Mouse (Mus musculus) frontal cortex, postnatal 25 days (tissue): ENCODE data around the gene Slc22a20.

Experiments used
- DNase-seq, 2 experiments: peaks; one replicate each; pipeline ENCODE4 v3.0.0; 2022; ENCODE audit warnings: low spot score in 2 of 2

Slc22a20 gene

DNA sequence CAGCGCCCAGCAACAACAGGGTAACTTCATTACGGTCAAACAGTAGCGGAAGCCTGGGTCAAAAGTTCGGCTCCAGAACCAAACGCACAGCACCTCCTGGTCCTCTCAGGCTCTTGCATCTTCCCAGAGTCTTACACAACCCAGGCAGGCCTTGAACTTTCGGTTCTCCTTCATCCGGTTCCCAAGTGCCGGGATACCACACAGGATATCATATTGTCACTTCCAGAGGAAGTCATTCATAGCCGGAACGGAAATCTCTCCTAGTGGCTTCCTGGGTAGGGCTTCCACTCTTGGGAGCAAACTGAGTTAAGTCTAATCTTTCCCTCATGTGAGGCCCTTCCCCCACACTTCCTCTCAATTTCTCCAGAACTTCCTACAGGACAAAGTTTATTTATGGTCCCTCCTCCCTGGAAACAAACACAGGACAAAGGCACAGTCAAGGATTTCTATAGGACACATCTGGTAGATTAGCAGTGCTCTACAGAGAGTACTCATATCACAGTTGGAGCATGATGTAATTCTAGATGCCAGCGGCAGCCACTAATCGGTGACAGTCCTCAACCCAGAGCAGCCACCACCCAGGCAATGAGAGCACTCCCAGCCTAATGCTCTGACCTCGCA is 33.8 kb downstream of the Slc22a20 start:
- DNase-seq, result no peak

DNA sequence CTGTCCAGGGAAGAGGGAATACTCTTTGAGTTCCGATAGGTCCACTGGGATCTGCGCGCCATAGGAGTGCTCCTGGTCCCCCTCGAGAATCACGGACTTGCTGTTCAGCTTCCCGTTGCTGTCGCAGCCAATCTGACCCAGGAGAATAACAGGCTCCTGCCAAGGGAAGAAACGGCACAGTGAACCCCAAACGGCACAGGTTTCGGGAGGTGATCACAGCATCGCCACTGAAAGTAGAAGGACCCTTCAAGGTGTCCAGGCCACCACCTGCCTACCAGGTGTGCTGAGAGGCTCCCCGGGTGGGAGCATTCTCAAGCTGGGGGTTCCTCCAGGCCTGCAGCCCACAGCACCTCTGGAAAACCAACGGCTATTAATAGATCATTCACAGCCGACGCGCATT is 34.3 kb downstream of the Slc22a20 start:
- no peak for DNase-seq

DNA sequence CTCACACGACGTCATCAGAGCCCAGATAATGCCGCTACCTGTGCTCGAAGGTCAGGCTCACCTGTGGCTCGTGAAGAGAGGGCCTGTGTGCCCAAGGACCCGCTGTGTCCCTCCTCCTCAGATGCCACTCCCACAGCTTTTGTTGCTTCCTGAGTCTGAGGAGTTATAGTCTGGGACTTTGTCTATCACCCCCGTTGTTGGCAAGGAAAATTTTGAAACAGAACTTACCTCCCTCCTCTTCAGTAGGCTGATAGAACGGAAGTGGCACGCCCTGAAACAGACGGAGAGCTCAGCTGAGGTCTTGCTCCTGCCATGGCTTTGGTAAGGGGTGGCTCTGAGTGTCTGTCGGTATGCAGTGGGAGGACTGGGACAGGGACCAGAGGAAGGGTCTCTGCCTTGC is 35.7 kb downstream of the Slc22a20 start:
- DNase-seq, result no peak

DNA sequence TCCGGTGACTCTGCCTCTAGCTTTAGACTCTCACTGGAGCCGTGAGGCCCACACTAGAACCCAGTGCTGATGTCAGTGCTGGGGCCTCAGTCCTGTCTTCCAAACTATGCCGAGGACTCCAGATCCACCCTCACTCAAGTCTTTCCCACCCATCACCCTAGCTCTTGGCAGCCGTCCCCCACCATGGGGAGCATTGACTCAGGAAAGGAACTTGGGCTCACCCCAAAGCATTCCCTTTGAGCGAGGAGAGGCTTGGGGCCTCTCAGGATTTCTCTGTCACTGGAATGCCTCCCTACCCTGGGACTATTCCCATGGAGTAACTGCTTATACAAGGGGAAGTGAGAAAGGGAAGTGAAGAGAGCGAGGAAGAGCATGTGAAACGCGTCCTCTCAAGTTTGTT is 40.1 kb downstream of the Slc22a20 start:
- DNase-seq, result no peak

- DNase-seq, result no peak
Measured at GRCm38 (mm10) chr19:5945027-5945426, 40.9 kb downstream of the Slc22a20 start.

GRCm38 (mm10) chr19:5944145-5944544 is 41.8 kb downstream of the Slc22a20 start:
- no peak for DNase-seq

DNA sequence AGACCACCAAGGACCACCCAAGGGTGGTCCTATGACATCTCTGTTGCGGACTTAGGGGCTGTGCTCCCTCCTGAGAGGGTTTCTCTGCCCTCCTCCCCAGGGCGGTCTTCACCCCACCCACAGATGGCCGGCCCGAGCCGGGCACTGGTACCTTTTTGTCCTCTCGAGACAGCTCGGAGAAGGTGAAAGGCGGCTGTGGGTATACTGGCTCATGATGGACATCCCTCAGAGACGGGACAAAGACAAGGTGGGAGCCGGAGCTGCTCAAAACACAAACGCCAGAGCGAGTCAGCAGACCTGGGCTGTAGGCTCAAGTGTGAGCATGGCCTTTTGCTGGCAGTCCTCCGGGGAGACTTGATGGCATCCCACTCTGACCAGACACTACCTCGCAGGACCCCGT is 42.5 kb downstream of the Slc22a20 start:
- DNase-seq, result no peak

GRCm38 (mm10) chr19:5942581-5942980 is 43.4 kb downstream of the Slc22a20 start:
- no peak for DNase-seq

DNA sequence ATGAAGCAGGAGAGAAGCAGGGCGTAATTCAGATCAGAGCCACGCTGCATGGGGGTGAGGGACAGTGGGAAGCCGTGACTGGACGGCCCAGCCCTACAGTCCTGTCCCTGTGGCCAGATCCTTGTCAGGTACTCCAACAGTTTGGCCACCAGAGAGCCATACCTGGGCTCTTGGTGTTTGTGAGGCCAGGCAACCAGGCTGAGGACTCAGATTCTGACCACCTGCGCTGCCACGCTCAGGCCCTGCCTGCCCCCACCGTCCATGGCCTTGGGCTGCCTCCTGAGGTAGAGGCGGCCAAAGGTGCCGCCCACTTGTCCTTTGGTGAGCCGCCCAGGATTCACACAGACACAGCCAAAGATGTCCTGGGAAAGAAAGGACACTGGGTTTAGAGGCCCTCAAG is 45.3 kb downstream of the Slc22a20 start:
- DNase-seq, result no peak

- DNase-seq, result no peak
Measured at GRCm38 (mm10) chr19:5940173-5940572, 45.8 kb downstream of the Slc22a20 start.

DNA sequence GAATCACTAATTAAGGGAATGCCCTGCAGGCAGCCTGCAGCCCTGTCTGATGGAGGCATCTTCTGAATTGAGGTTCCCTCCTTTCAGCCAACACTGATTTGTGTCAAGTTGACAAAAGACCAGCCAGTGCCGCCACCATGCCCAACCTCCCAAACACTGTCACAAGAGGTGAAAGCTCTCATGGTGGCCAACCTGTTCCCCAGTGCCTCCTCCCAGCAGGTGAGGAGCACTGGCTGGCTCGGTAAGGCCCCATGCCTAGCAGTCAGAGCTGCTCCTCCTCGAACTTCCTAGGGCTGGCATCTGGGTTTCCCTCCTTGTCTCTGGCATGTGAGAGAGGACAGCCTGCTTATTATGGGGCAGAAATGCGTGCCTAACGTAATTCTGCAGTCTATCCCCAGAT is 46.2 kb downstream of the Slc22a20 start:
- DNase-seq, result no peak

DNA sequence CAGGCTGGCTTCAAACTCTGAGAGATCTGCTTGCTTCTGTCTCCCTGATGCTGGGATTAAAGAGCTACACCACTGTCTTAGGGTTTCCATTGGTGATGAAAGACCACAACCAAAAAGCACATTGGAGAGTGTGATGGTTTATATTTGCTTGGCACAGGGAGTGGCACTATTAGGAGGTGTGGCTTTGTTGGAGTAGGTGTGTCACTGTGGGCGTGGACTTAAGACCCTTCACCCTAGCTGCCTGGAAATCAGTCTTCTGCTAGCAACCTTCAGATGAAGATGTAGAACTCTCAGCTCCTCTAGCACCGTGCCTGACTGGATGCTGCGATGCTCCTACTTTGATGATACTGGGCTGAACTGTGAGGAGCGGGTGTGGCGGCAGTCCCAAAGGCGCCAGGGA is 47.4 kb downstream of the Slc22a20 start:
- no peak for DNase-seq

GRCm38 (mm10) chr19:5937836-5938406 is 48.0 kb downstream of the Slc22a20 start:
- no peak for DNase-seq

DNA sequence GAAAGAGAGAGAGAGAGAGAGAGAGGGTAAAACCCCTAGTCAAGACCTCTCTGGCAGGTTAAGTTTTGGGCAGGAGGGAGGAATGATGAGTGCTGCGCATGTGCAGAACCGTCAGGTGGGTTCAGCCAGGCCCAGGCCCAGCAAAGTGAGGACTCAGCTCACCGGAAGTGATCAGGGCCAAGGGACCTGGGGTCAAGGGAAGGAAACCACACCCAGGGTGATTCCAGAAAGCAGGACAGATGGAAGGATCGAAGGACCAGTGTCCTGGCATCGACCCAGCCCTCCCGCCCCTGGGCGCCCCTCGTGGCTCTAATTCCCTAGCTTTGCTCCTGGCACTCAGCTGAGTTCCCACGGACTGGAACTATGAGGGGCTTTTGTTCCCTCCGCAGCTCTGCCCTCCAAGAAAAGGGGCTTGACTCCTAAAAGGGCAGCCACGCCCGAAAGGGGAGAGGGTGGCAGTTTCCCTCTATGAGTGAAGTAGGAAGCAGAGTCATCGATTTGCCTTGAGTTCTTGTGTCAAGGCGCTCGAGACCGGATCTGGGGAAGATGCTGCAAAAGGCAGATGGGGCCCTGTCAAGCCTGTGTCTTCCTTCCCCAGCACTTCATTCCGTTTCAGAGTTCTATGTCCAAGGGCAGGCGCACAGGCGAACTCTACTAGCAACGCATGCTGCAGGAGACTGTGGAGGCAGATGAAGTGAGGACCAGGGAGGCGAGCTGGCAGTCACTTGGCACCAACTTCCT is 48.7 kb downstream of the Slc22a20 start:
- DNase-seq, result no peak

- DNase-seq, result no peak
Measured at GRCm38 (mm10) chr19:5935691-5936090, 50.3 kb downstream of the Slc22a20 start.

GRCm38 (mm10) chr19:5935266-5935665 is 50.7 kb downstream of the Slc22a20 start:
- DNase-seq, result no peak

DNA sequence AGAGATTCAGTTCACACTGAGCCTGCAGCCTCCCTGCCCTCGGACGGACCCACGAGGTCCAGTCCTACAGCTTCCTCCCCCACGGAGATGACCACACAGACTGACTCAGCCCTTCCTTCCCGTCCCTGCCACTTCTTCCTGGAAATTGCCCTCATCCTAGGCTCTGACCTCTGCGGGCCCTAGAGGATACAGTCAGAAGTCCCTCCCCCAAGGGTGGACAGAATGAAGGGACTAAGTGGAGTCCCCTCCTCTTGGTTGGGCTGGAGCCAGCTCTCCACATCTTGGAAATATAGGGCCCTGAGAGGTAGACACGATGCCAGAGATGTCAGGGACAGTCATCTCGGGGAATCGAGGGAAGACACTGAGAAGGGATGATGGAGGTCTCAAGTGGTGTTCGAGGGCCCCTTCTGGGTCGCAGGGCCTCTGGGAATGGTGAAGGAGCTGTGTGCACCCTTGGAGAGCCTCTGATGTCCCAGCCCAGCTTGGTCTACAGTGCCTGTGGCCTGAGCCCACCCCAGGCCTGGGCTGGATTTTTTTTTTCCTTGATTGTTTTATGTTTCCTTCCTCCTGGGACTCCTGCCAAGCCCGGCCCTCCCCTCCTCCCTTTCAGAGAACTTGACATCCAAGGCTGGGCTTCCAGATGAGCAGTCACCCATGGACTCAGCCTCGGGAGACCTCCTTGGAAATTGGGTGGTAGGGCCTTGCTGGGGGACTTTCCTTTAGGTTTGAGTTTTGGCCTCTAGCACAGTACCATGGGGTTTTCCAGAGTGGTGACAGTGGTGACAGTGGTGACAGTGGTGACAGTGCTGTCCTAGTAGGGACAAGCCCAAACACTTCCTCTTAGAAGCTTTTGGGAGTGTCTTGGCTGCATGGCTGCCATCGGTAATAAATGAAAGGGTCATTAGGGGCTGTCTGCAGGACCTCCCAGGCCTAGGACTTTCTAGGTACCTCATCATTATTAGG is 56.0 kb downstream of the Slc22a20 start:
- no peak for DNase-seq

GRCm38 (mm10) chr19:5928546-5928945 is 57.4 kb downstream of the Slc22a20 start:
- no peak for DNase-seq

DNA sequence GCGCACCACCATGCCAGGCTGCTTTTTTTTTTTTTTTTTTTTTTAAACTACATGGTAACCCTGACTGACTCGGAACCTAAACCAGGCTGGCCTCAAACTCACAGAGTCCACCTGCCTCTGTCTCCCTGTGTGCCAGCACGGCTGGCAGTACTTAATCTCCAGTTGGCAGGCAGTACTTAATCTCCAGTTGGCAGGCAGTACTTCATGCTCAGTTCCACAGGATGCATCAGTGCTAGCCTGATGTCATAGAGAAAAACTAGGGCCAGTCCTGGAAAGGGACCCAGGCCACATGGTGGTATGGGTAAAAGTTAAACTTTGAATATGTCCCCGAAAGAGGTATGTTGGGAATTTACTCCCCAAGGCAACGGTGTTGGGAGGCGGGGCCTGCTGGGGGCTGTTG is 57.8 kb downstream of the Slc22a20 start:
- no peak for DNase-seq

DNA sequence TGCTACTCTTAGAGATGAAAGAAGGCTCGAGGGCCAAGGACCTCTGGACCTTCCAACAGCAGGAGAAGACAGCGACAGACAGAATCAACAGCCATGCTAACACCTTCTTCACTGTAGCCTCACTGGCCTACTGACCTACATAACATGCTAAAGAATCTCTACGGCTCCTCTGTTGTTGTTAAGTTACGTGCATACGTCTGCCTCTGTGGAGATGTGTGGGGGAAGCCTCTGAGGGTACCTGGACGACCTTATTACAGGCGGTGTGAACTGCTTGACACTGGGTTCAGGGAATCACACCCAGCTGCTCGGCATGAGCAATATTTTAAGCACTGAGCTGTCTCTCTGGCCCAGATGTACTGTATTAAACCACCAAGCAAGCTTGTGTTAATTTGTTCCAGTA is 58.4 kb downstream of the Slc22a20 start:
- DNase-seq, result no peak

DNA sequence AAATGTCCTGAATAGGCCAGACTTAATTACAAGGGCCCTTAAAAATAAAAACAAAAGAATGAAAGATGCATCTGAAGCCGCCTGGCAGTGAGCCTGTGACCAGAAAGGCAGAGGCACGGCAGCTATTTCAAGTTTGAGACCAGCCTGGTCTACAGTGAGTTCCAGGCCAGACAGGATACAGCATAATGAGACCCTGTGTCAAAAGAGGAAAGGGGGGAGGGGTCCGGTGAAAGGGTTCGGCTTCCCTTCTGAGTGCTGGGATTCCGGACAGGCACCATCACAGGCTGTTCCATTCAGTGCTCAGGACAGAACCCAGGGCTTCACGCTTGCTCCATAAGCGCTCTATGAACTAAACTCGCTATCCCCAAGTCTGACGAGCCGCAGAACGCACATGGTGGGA is 58.9 kb downstream of the Slc22a20 start:
- DNase-seq, result no peak

- no peak for DNase-seq
Measured at GRCm38 (mm10) chr19:5925311-5925855, 60.6 kb downstream of the Slc22a20 start.
